Mouse (Mus musculus): ENCODE measurements around the gene Bag1.

The Bag1 gene

GRCm38 (mm10) chr4:40948160-40948708 lies at the start of gene Bag1, which contains the start of gene Chmp5:
Gene Bag1, minus strand, starts transcription at chr4:40948294.
Gene Chmp5, plus strand, starts transcription at chr4:40948407.
- DNase-seq (ENCODE audit: low spot score): peak; percentile 90

- no peak for DNase-seq (ENCODE audit: low spot score)
These were observed 48.2 kb upstream of the Bag1 start for GRCm38 (mm10) chr4:40996302-40996701.

- no peak for DNase-seq (ENCODE audit: low spot score)
These were observed 41.5 kb upstream of the Bag1 start for GRCm38 (mm10) chr4:40989633-40990032.

GRCm38 (mm10) chr4:40983686-40984085 lies 35.6 kb upstream of the Bag1 start:
- DNase-seq (ENCODE audit: low spot score): no peak

GRCm38 (mm10) chr4:40982486-40982885 lies 34.4 kb upstream of the Bag1 start:
- DNase-seq (ENCODE audit: low spot score): no peak

GRCm38 (mm10) chr4:40979430-40979829 lies 31.3 kb upstream of the Bag1 start:
- no peak for DNase-seq (ENCODE audit: low spot score)

GRCm38 (mm10) chr4:40976651-40977050 lies 28.6 kb upstream of the Bag1 start:
- no peak for DNase-seq (ENCODE audit: low spot score)

- no peak for DNase-seq (ENCODE audit: low spot score)
These were observed 27.6 kb upstream of the Bag1 start for GRCm38 (mm10) chr4:40975678-40976077.

GRCm38 (mm10) chr4:40974011-40974410 lies 25.9 kb upstream of the Bag1 start:
- DNase-seq (ENCODE audit: low spot score): no peak

GRCm38 (mm10) chr4:40971744-40972143 lies 23.6 kb upstream of the Bag1 start:
- DNase-seq (ENCODE audit: low spot score): no peak

- peak; percentile 90 for DNase-seq (ENCODE audit: low spot score)
These were observed 23.0 kb upstream of the Bag1 start, which contains the start of gene Nfx1 for GRCm38 (mm10) chr4:40970842-40971701. Gene Nfx1, plus strand, starts transcription at chr4:40970906.

GRCm38 (mm10) chr4:40970592-40970841 lies 22.4 kb upstream of the Bag1 start:
- no peak for DNase-seq (ENCODE audit: low spot score)

GRCm38 (mm10) chr4:40969781-40970591 lies 21.9 kb upstream of the Bag1 start:
- DNase-seq (ENCODE audit: low spot score): no peak

GRCm38 (mm10) chr4:40969161-40969560 lies 21.1 kb upstream of the Bag1 start:
- DNase-seq (ENCODE audit: low spot score): no peak

GRCm38 (mm10) chr4:40963536-40963935 lies 15.4 kb upstream of the Bag1 start:
- no peak for DNase-seq (ENCODE audit: low spot score)

GRCm38 (mm10) chr4:40955942-40956341 lies 7.8 kb upstream of the Bag1 start:
- no peak for DNase-seq (ENCODE audit: low spot score)

- no peak for DNase-seq (ENCODE audit: low spot score)
These were observed 5.4 kb upstream of the Bag1 start for GRCm38 (mm10) chr4:40953521-40953920.

- DNase-seq (ENCODE audit: low spot score): no peak
These were observed 432 bp downstream of the Bag1 start for GRCm38 (mm10) chr4:40947565-40948159.

- no peak for DNase-seq (ENCODE audit: low spot score)
These were observed 1.5 kb downstream of the Bag1 start for GRCm38 (mm10) chr4:40946516-40947121.

- DNase-seq (ENCODE audit: low spot score): no peak
These were observed 4.4 kb downstream of the Bag1 start for GRCm38 (mm10) chr4:40943651-40944050.

- DNase-seq (ENCODE audit: low spot score): no peak
These were observed 9.3 kb downstream of the Bag1 start for GRCm38 (mm10) chr4:40938793-40939192.
